Mouse (Mus musculus): ENCODE measurements around the gene Klf7. TPM values are rescaled to one million over a fixed set of nuclear protein-coding genes. Genes with fewer than 3 reads are reported as not detected.

The Klf7 gene
- total RNA-seq, 2 experiments from 2014 or later: 4.1 to 6.1 TPM

DNA sequence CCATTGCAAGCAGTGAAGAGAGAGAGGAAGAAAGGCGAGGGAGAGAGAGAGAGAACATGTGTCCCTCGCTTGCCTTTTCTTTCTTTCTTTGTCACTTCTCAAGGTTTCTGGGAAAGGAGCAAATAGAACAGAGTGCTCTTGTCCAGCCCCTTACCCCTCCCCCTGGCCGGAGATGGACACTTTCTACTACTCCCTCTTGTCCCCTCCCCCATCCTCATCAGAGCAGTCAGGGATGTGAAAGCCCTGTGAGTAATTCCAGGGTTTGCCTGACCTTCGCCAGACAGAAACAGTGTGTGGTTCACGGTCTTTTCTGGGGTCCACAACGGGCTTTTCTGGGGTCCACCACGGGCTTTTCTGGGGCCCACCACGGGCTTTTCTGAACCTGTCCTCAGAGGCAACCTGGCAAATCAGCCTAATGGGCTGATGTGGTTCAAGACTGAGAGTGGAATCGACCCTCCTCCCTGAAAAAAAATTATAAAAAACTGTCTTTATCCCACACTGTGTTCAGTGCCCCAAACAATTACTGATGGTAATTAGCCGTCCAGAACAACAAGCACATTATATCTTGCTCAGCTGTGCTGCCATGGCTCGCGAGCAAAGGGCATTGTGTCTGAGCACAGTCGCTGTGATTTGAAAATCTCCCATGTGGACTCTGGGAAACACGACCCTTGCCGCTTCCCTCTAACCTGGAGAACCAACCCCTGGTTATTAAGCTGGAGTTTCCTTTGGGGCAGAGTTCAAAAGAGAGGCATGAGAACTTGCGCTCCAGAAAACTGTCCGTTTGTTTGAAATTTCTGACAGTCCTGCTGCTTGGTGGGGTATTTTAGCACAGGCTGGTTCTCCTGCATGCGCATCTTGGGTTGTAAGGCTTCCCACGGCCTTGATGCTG is 127.6 kb downstream of the Klf7 start:
- ATAC-seq (replicated peaks; ENCODE audit: low FRiP score, poor library complexity, severe bottlenecking): no peak

DNA sequence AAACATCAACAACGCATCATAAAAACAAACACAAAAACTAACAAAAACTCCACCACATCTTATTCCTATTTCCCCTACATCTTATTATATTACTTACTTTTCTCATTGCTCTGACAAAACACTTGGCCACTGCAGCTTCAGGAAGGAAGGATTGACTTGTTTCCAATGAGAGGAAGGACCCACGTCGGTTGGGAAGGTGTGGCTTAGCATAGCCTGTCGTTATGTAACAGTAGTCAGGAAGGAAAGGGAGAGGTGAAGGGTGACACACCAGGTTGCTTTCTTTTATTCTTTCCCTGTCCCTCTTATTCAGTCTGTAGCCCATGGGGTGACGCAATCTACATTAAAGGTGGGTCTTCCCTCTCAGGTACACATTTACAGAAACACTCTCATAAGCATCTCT is 129.6 kb downstream of the Klf7 start:
- ATAC-seq (replicated peaks; ENCODE audit: low FRiP score, poor library complexity, severe bottlenecking): no peak

DNA sequence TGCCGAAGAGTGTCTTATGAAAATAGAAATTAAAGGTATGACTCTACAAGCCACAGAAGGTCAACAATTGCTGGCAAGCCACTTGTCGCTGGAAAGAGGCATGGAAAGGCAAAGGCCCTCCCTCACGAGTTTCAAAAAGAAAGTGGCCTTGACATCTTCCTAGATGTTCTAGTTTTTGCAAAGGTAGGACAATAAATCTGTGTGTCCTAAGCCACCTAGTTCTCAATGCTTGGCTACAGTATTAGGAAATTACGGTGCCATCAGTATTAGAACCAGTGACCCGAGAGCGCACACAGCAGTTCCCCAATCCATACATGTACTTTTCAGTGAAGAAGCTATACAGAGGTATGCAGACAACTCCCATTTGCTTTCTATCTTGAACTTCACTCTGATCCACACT is 131.7 kb downstream of the Klf7 start:
- no peak for ATAC-seq (replicated peaks; ENCODE audit: low FRiP score, poor library complexity, severe bottlenecking)

DNA sequence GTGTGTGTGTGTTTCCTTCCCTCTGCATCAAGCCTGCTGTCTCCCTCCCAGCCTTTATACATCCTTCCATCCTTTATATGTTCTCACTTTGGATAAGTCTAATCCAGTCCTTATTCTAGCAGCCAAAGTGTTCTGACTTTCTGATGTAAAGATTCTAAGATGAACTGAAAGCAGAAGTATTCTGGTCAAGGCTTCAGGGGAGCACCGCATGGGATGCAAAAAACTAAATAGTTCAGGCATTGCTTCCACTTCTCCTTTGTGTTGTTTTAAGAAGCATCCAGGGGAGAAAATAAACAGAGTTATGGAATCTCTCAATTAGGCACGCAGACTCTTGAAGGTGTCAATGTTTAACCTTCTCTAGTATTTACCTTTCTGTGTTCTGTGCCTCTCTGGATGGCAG is 141.3 kb downstream of the Klf7 start:
- no peak for ATAC-seq (replicated peaks; ENCODE audit: low FRiP score, poor library complexity, severe bottlenecking)
